Mouse (Mus musculus) bone marrow macrophage, adult 2 months (primary cell): ENCODE results near the gene Ctnna3.

ENCODE experiments used
- CTCF ChIP-seq: IDR thresholded peaks from 2 replicates; pipeline ENCODE4 v1.5.1; 2012; ENCODE audit warnings: low read depth, mild to moderate bottlenecking, low read length, moderate library complexity
- POLR2A ChIP-seq: IDR thresholded peaks from 2 replicates; pipeline ENCODE4 v1.6.1; 2012; ENCODE audit warnings: mild to moderate bottlenecking, low read depth, low read length, borderline replicate concordance

- no peak for TF ChIP-seq CTCF
- no peak for TF ChIP-seq POLR2A
Observed at GRCm38 (mm10) chr10:64224007-64224406, 794.1 kb downstream of the Ctnna3 start.
